Mouse (Mus musculus): ENCODE measurements around the gene Crlf2.

Gene Crlf2

GRCm38 (mm10) chr5:109548712-109549111 is 10.1 kb downstream of the Crlf2 start:
- peak; percentile 77 for ATAC-seq (ENCODE audit: low TSS enrichment)

GRCm38 (mm10) chr5:109547112-109547511 is 11.7 kb downstream of the Crlf2 start:
- no peak for ATAC-seq (ENCODE audit: low TSS enrichment)

- no peak for ATAC-seq (ENCODE audit: low TSS enrichment)
These were observed 49.1 kb downstream of the Crlf2 start for GRCm38 (mm10) chr5:109509679-109510078.

- ATAC-seq (ENCODE audit: low TSS enrichment) = no peak
These were observed 52.1 kb downstream of the Crlf2 start for GRCm38 (mm10) chr5:109506729-109507128.

Measured in frontal cortex, adult (tissue).